Mouse (Mus musculus) adrenal gland, adult 10 weeks (tissue): ENCODE results near the gene Opn4. TPM values are rescaled to one million over a fixed set of nuclear protein-coding genes. Genes with fewer than 3 reads are reported as not detected.

Experiments
- polyA plus RNA-seq: library from polyadenylated mRNA; stranded (reverse); fragments of 350-450 nt; fragmentation: Illumina TruSeq; extraction: RNeasy Lipid Tissue Mini Kit (QIAGEN cat#74804); gene quantifications from one replicate; pipeline ENCODE4 v1.2.3, GENCODE M21; 2014; ENCODE audit warnings: low read depth, low replicate concordance

Opn4 gene
- not detected for polyA plus RNA-seq

DNA sequence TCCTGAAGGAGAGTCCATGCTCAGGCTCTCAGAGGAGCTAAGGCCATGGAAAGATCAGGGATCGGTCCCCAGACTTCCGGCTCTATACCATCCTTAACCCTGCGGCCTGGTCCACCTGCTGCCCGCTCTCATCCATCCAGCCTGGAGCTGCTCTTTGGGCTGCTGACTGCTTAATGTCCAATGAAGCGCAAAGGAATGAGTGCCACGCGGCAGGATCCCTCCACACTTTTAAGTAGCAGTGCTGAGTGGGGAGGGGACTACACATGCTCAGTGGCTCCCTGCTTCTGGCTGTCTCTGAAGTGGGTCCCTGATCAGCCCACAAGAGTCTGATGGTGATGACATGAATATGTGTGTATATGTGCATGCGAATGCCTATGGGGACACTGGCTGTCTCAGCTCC, at the start of gene Opn4:
TSS of gene Opn4 (minus strand) at position 202 of the 400 bp plus-strand sequence.

DNA sequence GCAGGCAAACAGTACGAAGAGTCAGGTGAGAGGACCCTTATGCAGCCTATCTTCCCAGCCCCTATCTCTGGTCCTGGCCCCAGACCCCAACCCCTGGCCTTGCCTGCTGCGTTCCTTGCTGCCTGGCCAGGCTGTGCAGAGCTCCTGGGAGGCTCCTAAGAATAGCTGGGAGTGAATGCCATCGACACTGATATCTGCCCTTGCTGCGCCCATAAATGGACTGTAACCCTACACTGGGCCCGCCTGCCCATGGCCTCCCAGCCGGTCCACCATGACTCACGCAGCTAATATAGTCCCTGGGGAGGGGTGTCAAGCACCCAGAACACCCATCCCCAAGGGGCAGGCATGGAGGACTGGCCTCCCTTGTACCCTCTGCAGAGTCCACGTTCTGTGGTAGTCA, 11.4 kb downstream of the Opn4 start, which contains the start of gene Ldb3:
TSS of gene Ldb3 (minus strand) at position 185 of the 400 bp plus-strand sequence.

Other genes with a start within 250 kb of the Opn4 start
- not detected for gene Fam25c, start 244.7 kb downstream of the Opn4 start, polyA plus RNA-seq
- gene Sncg, start 225.4 kb downstream of the Opn4 start, polyA plus RNA-seq, result 1.3 TPM
- 18.5 TPM for gene Mmrn2, start 224.7 kb downstream of the Opn4 start, polyA plus RNA-seq
- 203 TPM for gene Bmpr1a, start 96.8 kb downstream of the Opn4 start, polyA plus RNA-seq
- not detected for gene 9230112D13Rik, start 77.3 kb downstream of the Opn4 start, polyA plus RNA-seq
- gene Ldb3, start 11.5 kb downstream of the Opn4 start, polyA plus RNA-seq, result 3.6 TPM
- 204 TPM for gene Wapl, start 73.8 kb upstream of the Opn4 start, polyA plus RNA-seq
- 0.23 TPM for gene Grid1, start 220.0 kb upstream of the Opn4 start, polyA plus RNA-seq